In the genomic region with DNA sequence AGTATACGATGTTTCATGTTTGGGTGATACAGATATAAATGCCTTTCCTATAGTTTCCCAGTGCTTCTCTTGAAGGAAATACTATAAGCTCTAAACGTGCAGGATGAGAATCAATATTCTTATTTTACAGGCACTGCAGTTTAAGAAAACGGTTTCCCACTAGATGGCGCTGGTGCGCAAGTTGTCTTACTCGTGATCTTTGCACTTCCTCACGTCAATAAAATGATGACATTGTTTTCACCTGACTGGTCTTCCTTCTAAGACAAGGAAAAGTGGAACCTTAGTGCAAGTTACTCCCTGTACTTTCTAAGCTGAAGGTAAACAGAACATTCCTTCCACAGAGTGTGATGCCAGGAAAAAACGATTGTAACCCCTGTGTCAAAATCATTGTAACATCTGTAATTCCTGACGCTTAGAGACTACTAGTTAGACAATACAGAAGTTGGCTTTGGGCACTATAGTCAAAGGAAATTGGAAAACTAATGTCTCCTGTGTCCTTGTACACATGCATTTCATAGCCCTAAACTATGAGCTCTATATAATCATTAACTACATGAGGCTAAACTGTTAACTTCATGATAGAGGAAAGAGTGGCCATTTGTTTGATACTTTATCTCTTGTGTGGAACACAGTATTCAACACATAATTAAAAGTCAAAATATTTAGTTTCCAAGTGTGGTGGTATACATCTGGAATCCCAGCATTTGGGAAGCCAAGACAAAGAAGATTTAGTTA, we compare ENCODE assay signal across 8 mouse cellular contexts. TPM values are rescaled to one million over a fixed set of nuclear protein-coding genes. Genes with fewer than 3 reads are reported as not detected.
DNase-seq lines count a peak whose midpoint lies in the region; ATAC-seq lines count a peak whose summit lies in the region.

No protein-coding gene starts in this region.

- ATAC-seq in cerebellum, adult (ENCODE audit: insufficient number of reproducible peaks, low FRiP score, low TSS enrichment) = no peak

- DNase-seq in cerebellum, adult 11 months = peak; percentile 68
- peak; percentile 40 for DNase-seq in Muller cell, postnatal 12 days (ENCODE audit: inconsistent ontology term)
- peak; percentile 64 for DNase-seq in cerebellum, adult 9-11 months
- DNase-seq in gastrocnemius, postnatal 25 days = peak; percentile 23
- DNase-seq in layer of hippocampus, adult 8-10 months (ENCODE audit: low spot score in 2 of 2) = peak; percentile 34 to 82
- DNase-seq in lung, postnatal 25 days (ENCODE audit: low spot score) = peak; percentile 83
- DNase-seq in spleen, adult 18-20 months = peak; percentile 54 to 84

RNA-seq across cellular contexts. Expression of a gene that starts 2.4 kb away (rescaled TPM):
- total RNA-seq in gastrocnemius, postnatal 25 days (2021) = 10 to 100 TPM in 1 of 2 experiments, 1 to 10 TPM in 1; 9.9 to 11.5 TPM
- 10 to 100 TPM; 36.1 to 47.0 (median 38.2) TPM for total RNA-seq in layer of hippocampus, adult 8-10 months (2022)

RNA-seq across cellular contexts. Expression of a gene that starts 7.1 kb away (rescaled TPM):
- not detected for total RNA-seq in gastrocnemius, postnatal 25 days (2021)
- total RNA-seq in layer of hippocampus, adult 8-10 months (2022) = not detected

RNA-seq across cellular contexts. Expression of a gene that starts 28.8 kb away (rescaled TPM):
- total RNA-seq in gastrocnemius, postnatal 25 days (2021) = under 1 TPM in 1 of 2 experiments, not detected in 1; 0.08 TPM
- 10 to 100 TPM; 15.7 to 22.8 (median 17.9) TPM for total RNA-seq in layer of hippocampus, adult 8-10 months (2022)

RNA-seq across cellular contexts. Expression of a gene that starts 39.0 kb away (rescaled TPM):
- 10 to 100 TPM; 31.9 to 35.8 TPM for total RNA-seq in gastrocnemius, postnatal 25 days (2021)
- total RNA-seq in layer of hippocampus, adult 8-10 months (2022) = 10 to 100 TPM; 52.1 to 71.5 (median 60.2) TPM

Comparison
In these comparisons a context has a peak if more than half of its experiments do, and no peak if none do; other contexts are left out.
1. DNase-seq: peak in every context shown above with its lines; median percentile 83 in lung, postnatal 25 days; 69 in spleen, adult 18-20 months; 68 in cerebellum, adult 11 months; 64 in cerebellum, adult 9-11 months; 58 in layer of hippocampus, adult 8-10 months; 40 in Muller cell, postnatal 12 days; 23 in gastrocnemius, postnatal 25 days.
2. RNA of a gene that starts 28.8 kb away (total RNA-seq): 15.7 to 22.8 TPM in layer of hippocampus, adult 8-10 months; 0.08 TPM in gastrocnemius, postnatal 25 days; every median in the first group is over 10 times any median in the second.